Mouse (Mus musculus) CH12.LX (cell line): Measurements from ENCODE around the gene Angptl6. TPM values are rescaled to one million over a fixed set of nuclear protein-coding genes. Genes with fewer than 3 reads are reported as not detected.

ENCODE experiments used
- DNase-seq: peaks from one replicate; pipeline ENCODE4 v3.0.0-alpha.2; 2013; ENCODE audit errors: extremely low read depth
- H3K27ac ChIP-seq: 2 replicates; pipeline ENCODE4 v1.5.1; 2012; ENCODE audit warnings: low read depth, mild to moderate bottlenecking, control low read depth, moderate library complexity; ENCODE audit not compliant: insufficient read depth
- H3K27me3 ChIP-seq: replicated peaks from 2 replicates; pipeline ENCODE3; 2012; ENCODE audit warnings: inconsistent platforms
- H3K36me3 ChIP-seq, 2 experiments: replicated peaks in 1 of 2; 2 replicates each; pipeline versions ENCODE3 to v1.6.1; 2012; ENCODE audit warnings: inconsistent platforms in 1 of 2, low read length in 1 of 2, mild to moderate bottlenecking in 1 of 2, mixed read lengths in 1 of 2, moderate library complexity in 1 of 2; ENCODE audit not compliant: control insufficient read depth in 1 of 2, insufficient read depth in 1 of 2
- H3K4me1 ChIP-seq, 2 experiments: 2 replicates each; pipeline ENCODE4 v1.6.1; 2012; ENCODE audit warnings: inconsistent platforms in 1 of 2, moderate library complexity in 1 of 2; ENCODE audit not compliant: insufficient read depth in 2 of 2, control insufficient read depth in 1 of 2
- H3K4me2 ChIP-seq: 2 replicates; pipeline ENCODE4 v1.6.1; 2012; ENCODE audit warnings: low read depth, mild to moderate bottlenecking, control low read depth; ENCODE audit not compliant: poor library complexity, insufficient read depth, severe bottlenecking
- H3K4me3 ChIP-seq, 3 experiments: fragments of 150-350 bp in 1 of 3; sonication (generic) in 1 of 3; replicated peaks in 1 of 3; 2 replicates each; pipeline versions ENCODE3 to v1.5.1; 2011 to 2012; ENCODE audit warnings: low read depth in 2 of 3, low read length in 2 of 3, mild to moderate bottlenecking in 2 of 3, moderate library complexity in 2 of 3, control low read depth in 1 of 3, improper control_type of control experiment in 1 of 3, inconsistent platforms in 1 of 3, mixed read lengths in 1 of 3; ENCODE audit not compliant: poor library complexity in 1 of 3
- H3K79me2 ChIP-seq: replicated peaks from 2 replicates; pipeline ENCODE4 v1.6.1; 2012; ENCODE audit warnings: mild to moderate bottlenecking, moderate library complexity; ENCODE audit not compliant: control insufficient read depth, poor library complexity, insufficient read depth, severe bottlenecking; ENCODE audit errors: extremely low read depth
- H3K9ac ChIP-seq: 2 replicates; pipeline ENCODE4 v1.6.1; 2012; ENCODE audit warnings: low read depth, mild to moderate bottlenecking, control low read depth, moderate library complexity; ENCODE audit not compliant: insufficient read depth
- H3K9me3 ChIP-seq: replicated peaks from 2 replicates; pipeline ENCODE3; 2012; ENCODE audit warnings: low read length, inconsistent platforms, mixed read lengths
- BHLHE40 ChIP-seq: IDR thresholded peaks from 2 replicates; pipeline ENCODE4 v1.6.1; 2011; ENCODE audit warnings: mild to moderate bottlenecking, low read depth, low read length, improper control_type of control experiment
- CHD2 ChIP-seq: IDR thresholded peaks from 2 replicates; pipeline ENCODE4 v1.6.1; 2011; ENCODE audit warnings: low read length, improper control_type of control experiment
- E2F4 ChIP-seq: IDR thresholded peaks from 2 replicates; pipeline ENCODE4 v1.6.1; 2011; ENCODE audit warnings: low read depth, low read length, improper control_type of control experiment; ENCODE audit not compliant: insufficient replicate concordance
- ELF1 ChIP-seq: IDR thresholded peaks from 2 replicates; pipeline ENCODE4 v1.6.1; 2014; ENCODE audit warnings: low read depth, mild to moderate bottlenecking, inconsistent platforms, low read length, improper control_type of control experiment
- EP300 ChIP-seq: IDR thresholded peaks from 2 replicates; pipeline ENCODE4 v1.6.1; 2011; ENCODE audit warnings: low read length, improper control_type of control experiment
- ETS1 ChIP-seq: conservative IDR thresholded peaks from 2 replicates; pipeline ENCODE4 v1.6.1; 2012; ENCODE audit warnings: low read depth, mild to moderate bottlenecking, inconsistent platforms, low read length, improper control_type of control experiment, moderate library complexity
- GABPA ChIP-seq: IDR thresholded peaks from 2 replicates; pipeline ENCODE4 v1.6.1; 2012; ENCODE audit warnings: low read depth, low read length, improper control_type of control experiment, inconsistent platforms; ENCODE audit not compliant: insufficient replicate concordance
- HCFC1 ChIP-seq: IDR thresholded peaks from 2 replicates; pipeline ENCODE4 v1.6.1; 2012; ENCODE audit warnings: low read depth, mild to moderate bottlenecking, inconsistent platforms, low read length, improper control_type of control experiment
- IRF4 ChIP-seq: IDR thresholded peaks from 2 replicates; pipeline ENCODE4 v1.6.1; 2014; ENCODE audit warnings: low read depth, mild to moderate bottlenecking, inconsistent platforms, low read length, improper control_type of control experiment
- JUN ChIP-seq: IDR thresholded peaks from 2 replicates; pipeline ENCODE4 v1.6.1; 2011; ENCODE audit warnings: low read depth, mild to moderate bottlenecking, low read length, improper control_type of control experiment, moderate library complexity; ENCODE audit not compliant: insufficient read depth
- JUND ChIP-seq: conservative IDR thresholded peaks from 2 replicates; pipeline ENCODE4 v1.6.1; 2011; ENCODE audit warnings: low read depth, low read length, improper control_type of control experiment
- KAT2A ChIP-seq: IDR thresholded peaks from 2 replicates; pipeline ENCODE4 v1.6.1; 2012; ENCODE audit warnings: low read length, improper control_type of control experiment, inconsistent platforms; ENCODE audit not compliant: insufficient replicate concordance
- MAFK ChIP-seq: IDR thresholded peaks from 2 replicates; pipeline ENCODE4 v1.6.1; 2011; ENCODE audit warnings: low read length, improper control_type of control experiment; ENCODE audit not compliant: insufficient replicate concordance
- MAX ChIP-seq: IDR thresholded peaks from 2 replicates; pipeline ENCODE4 v1.6.1; 2011; ENCODE audit warnings: low read length, improper control_type of control experiment
- MAZ ChIP-seq: IDR thresholded peaks from 2 replicates; pipeline ENCODE4 v1.6.1; 2012; ENCODE audit warnings: low read depth, mild to moderate bottlenecking, inconsistent platforms, low read length, improper control_type of control experiment, moderate library complexity
- MEF2A ChIP-seq: IDR thresholded peaks from 2 replicates; pipeline ENCODE4 v1.6.1; 2014; ENCODE audit warnings: low read depth, mild to moderate bottlenecking, inconsistent platforms, low read length, improper control_type of control experiment, borderline replicate concordance
- MXI1 ChIP-seq: IDR thresholded peaks from 2 replicates; pipeline ENCODE4 v1.6.1; 2011; ENCODE audit warnings: mild to moderate bottlenecking, low read depth, low read length, improper control_type of control experiment
- NELFE ChIP-seq: IDR thresholded peaks from 2 replicates; pipeline ENCODE4 v1.6.1; 2011; ENCODE audit warnings: low read depth, low read length, improper control_type of control experiment
- NRF1 ChIP-seq: IDR thresholded peaks from 2 replicates; pipeline ENCODE4 v1.6.1; 2014; ENCODE audit warnings: low read depth, mild to moderate bottlenecking, inconsistent platforms, low read length, improper control_type of control experiment, moderate library complexity
- POLR2A ChIP-seq: IDR thresholded peaks from 2 replicates; pipeline ENCODE4 v1.6.1; 2011; ENCODE audit warnings: low read depth, mild to moderate bottlenecking, improper control_type of control experiment, low read length
- POLR2AphosphoS2 ChIP-seq: IDR thresholded peaks from 2 replicates; pipeline ENCODE4 v1.6.1; 2011; ENCODE audit warnings: low read depth, low read length, improper control_type of control experiment
- RAD21 ChIP-seq: IDR thresholded peaks from 2 replicates; pipeline ENCODE4 v1.6.1; 2011; ENCODE audit warnings: low read depth, mild to moderate bottlenecking, low read length, improper control_type of control experiment, moderate library complexity
- RCOR1 ChIP-seq: conservative IDR thresholded peaks from 2 replicates; pipeline ENCODE4 v1.6.1; 2012; ENCODE audit warnings: low read depth, mild to moderate bottlenecking, inconsistent platforms, low read length, improper control_type of control experiment
- SIN3A ChIP-seq: IDR thresholded peaks from 2 replicates; pipeline ENCODE4 v1.6.1; 2012; ENCODE audit warnings: low read length, improper control_type of control experiment, inconsistent platforms
- SMC3 ChIP-seq: IDR thresholded peaks from 2 replicates; pipeline ENCODE4 v1.6.1; 2011; ENCODE audit warnings: low read depth, low read length, improper control_type of control experiment
- TBP ChIP-seq: conservative IDR thresholded peaks from 2 replicates; pipeline ENCODE4 v1.6.1; 2011; ENCODE audit warnings: low read depth, low read length, improper control_type of control experiment
- TCF12 ChIP-seq: IDR thresholded peaks from 2 replicates; pipeline ENCODE4 v1.6.1; 2014; ENCODE audit warnings: low read depth, mild to moderate bottlenecking, inconsistent platforms, low read length, improper control_type of control experiment
- USF1 ChIP-seq: IDR thresholded peaks from 2 replicates; pipeline ENCODE4 v1.6.1; 2014; ENCODE audit warnings: low read depth, mild to moderate bottlenecking, inconsistent platforms, low read length, improper control_type of control experiment
- USF2 ChIP-seq: conservative IDR thresholded peaks from 2 replicates; pipeline ENCODE4 v1.6.1; 2011; ENCODE audit warnings: low read depth, low read length, improper control_type of control experiment
- ZC3H11A ChIP-seq: IDR thresholded peaks from 2 replicates; pipeline ENCODE4 v1.6.1; 2012; ENCODE audit warnings: low read depth, mild to moderate bottlenecking, inconsistent platforms, low read length, improper control_type of control experiment
- ZKSCAN1 ChIP-seq: IDR thresholded peaks from 2 replicates; pipeline ENCODE4 v1.6.1; 2012; ENCODE audit warnings: low read depth, inconsistent platforms, low read length, improper control_type of control experiment, borderline replicate concordance
- ZNF384 ChIP-seq: IDR thresholded peaks from 2 replicates; pipeline ENCODE4 v1.6.1; 2012; ENCODE audit warnings: low read depth, low read length, improper control_type of control experiment, inconsistent platforms
- dilution Hi-C: fragments of 300-500 bp; cut with MboI; formaldehyde crosslinking; loops from 2 replicates; pipeline ENCODE4 v1.14.3; 2020; ENCODE audit warnings: low sequenced_read_pairs; ENCODE audit not compliant: extremely low pct_unique_long_range_greater_than_20kb, extremely low pct_ligation_motif_present
- in situ Hi-C: fragments of 300-500 bp; cut with MboI; formaldehyde crosslinking; loops from 3 replicates; pipeline ENCODE4 v1.14.3; 2019; ENCODE audit warnings: low sequenced_read_pairs, low pct_ligation_motif_present, low pct_unique_long_range_greater_than_20kb, mixed read lengths
- polyA plus RNA-seq: library from polyadenylated mRNA; unstranded; fragments of >175 nt; gene quantifications from 2 replicates; pipeline ENCODE4 v1.2.1, GENCODE M21; 2012; ENCODE audit warnings: low read depth; ENCODE audit not compliant: insufficient read length
- total RNA-seq, 2 experiments: library from RNA; depleted of rRNA; stranded (reverse); fragments of 300-350 nt in 1 of 2; fragments of >200 nt in 1 of 2; gene quantifications; 2 replicates each; pipeline ENCODE4 v1.2.3; 2012 to 2014

The Angptl6 gene
- total and polyA plus RNA-seq, 3 experiments, result 0.57 to 11.8 (median 2.0) TPM

DNA sequence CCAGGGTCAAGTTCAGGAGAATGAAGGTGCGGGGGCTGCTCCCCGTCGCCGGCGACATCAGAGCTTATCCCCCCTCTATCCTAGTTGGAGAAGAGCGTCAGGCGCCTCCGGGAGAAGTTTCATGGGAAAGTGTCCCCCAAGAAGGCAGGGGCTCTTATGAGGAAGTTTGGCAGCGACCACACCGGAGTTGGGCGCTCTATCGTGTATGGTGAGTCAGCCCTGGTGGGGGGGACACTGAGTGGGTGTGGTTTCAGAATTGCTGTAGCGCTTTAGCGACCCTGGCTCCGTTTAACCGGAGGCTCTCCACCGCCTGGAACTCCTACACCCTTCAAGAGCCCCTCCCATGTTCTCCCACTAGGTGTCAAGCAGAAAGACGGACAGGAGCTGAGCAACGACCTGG lies 10.3 kb downstream of the Angptl6 start:
- H3K4me2 ChIP-seq, result peak overlapping the region; percentile 48
- dilution Hi-C loops, result no loop called here
- H3K4me3 ChIP-seq, result peak overlapping the region; percentile 60 to 80 (median 65)
- H3K27me3 ChIP-seq, result peaks cover 53% of the 10 kb centered on the region
- peaks cover 33 to 35% of the 10 kb centered on the region in 2 experiments for H3K36me3 ChIP-seq
- H3K9me3 ChIP-seq, result no peaks in the 10 kb centered on the region
- in situ Hi-C loops, result no loop called here
- no peak for TF ChIP-seq MAZ
- no peak for TF ChIP-seq ETS1
- no peak overlapping the region for H3K27ac ChIP-seq
- peak overlapping the region; percentile 77 for H3K9ac ChIP-seq
- DNase-seq, result no peak
- H3K4me1 ChIP-seq, result peaks cover 0 to 12% of the 10 kb centered on the region in 2 experiments; a peak in 2 of 4 replicates
- H3K79me2 ChIP-seq, result no peaks in the 10 kb centered on the region

DNA sequence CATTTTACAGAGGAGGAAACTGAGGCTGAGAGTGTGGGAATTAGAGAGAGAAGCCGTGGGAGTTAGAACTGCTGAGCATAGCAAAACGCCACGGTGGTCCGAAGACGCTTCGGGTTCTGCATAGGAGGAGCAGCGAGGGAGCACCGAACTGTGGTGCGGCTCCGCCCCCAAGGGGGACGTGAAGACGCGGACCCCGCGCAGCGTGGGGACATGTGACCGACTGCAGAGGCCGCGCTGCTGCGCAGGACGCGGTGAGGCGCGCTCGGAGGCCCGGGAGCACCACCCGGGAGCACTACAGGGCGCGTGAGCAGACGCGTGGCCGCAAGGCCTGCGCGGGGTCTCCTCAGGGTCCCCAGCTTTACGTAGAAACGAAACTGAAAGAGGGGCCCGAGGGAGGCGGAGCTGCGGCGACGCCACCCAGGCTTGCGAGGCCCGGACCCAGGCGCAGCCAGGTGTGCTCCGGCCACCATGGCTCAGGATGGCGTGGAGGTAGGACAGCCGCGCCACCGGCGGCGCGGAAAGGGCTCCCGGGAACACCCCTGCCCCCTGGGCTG lies 11.0 kb downstream of the Angptl6 start, which contains the start of gene A230050P20Rik:
Gene A230050P20Rik, plus strand, starts transcription at position 195 of the 554 bp plus-strand sequence.
- Histone ChIP-seq H3K27me3 (peaks cover 58% of the 10 kb centered on the region), H3K9ac (peak within 1 kb of the TSS; percentile 77), H3K9me3 (no peaks in the 10 kb centered on the region), H3K36me3 (peaks cover 29 to 31% of the 10 kb centered on the region in 2 experiments), H3K27ac (no peak within 1 kb of the TSS), H3K79me2 (no peaks in the 10 kb centered on the region), H3K4me1 (peaks cover 0 to 12% of the 10 kb centered on the region in 2 experiments; a peak in 2 of 4 replicates), H3K4me2 (peak within 1 kb of the TSS; percentile 48), H3K4me3 (peak within 1 kb of the TSS; percentile 60 to 80 (median 65))
- dilution Hi-C loops, result no loop called here
- DNase-seq, result no peak
- in situ Hi-C loops, result no loop called here
- TF ChIP-seq GABPA, result no peak
- TF ChIP-seq RCOR1, result no peak
- TF ChIP-seq IRF4, result peak; percentile 67; the same call in 1 of the 2 replicates
- peak; percentile 74 for TF ChIP-seq NRF1
- TF ChIP-seq HCFC1, result no peak
- TF ChIP-seq RAD21, result no peak
- TF ChIP-seq ZNF384, result no peak
- no peak; the same call in 1 of the 2 replicates for TF ChIP-seq ETS1
- TF ChIP-seq MEF2A, result no peak
- no peak for TF ChIP-seq MXI1
- TF ChIP-seq JUN, result no peak
- TF ChIP-seq POLR2A, result peak; percentile 59
- no peak for TF ChIP-seq KAT2A
- peak; percentile 50; the same call in 1 of the 2 replicates for TF ChIP-seq USF2
- TF ChIP-seq JUND, result no peak
- no peak for TF ChIP-seq ZC3H11A
- peak; percentile 79 for TF ChIP-seq MAX
- no peak for TF ChIP-seq ZKSCAN1
- peak; percentile 78 for TF ChIP-seq USF1
- TF ChIP-seq ELF1, result no peak
- peak; percentile 80; the same call in 1 of the 2 replicates for TF ChIP-seq MAFK
- TF ChIP-seq SMC3, result no peak
- no peak for TF ChIP-seq TBP
- peak; percentile 14; the same call in 1 of the 2 replicates for TF ChIP-seq SIN3A
- no peak for TF ChIP-seq EP300
- no peak for TF ChIP-seq E2F4
- no peak for TF ChIP-seq POLR2AphosphoS2
- TF ChIP-seq BHLHE40, result peak; percentile 36; the same call in 1 of the 2 replicates
- TF ChIP-seq CHD2, result no peak
- TF ChIP-seq TCF12, result no peak
- TF ChIP-seq NELFE, result no peak
